Mouse (Mus musculus) lung, embryonic 14.5 days (tissue): Measurements from ENCODE around the gene Foxp1. TPM values are rescaled to one million over a fixed set of nuclear protein-coding genes. Genes with fewer than 3 reads are reported as not detected.

Experiments
- ATAC-seq: fragments of 200-750 bp; cut with Nextera tagmentation; 2 replicates; pipeline ENCODE4 v1.8.0; 2017; ENCODE audit warnings: mild to moderate bottlenecking, moderate TSS enrichment, moderate library complexity; ENCODE audit not compliant: insufficient read depth
- DNase-seq: peaks from one replicate; pipeline ENCODE4 v3.0.0-alpha.2; 2015
- H3K27ac ChIP-seq: fragments of 300-500 bp; sonication (generic); 2 replicates; pipeline ENCODE4 v1.5.1; 2014; ENCODE audit warnings: low read depth, mild to moderate bottlenecking, moderate library complexity
- H3K27me3 ChIP-seq: fragments of 300-500 bp; sonication (generic); 2 replicates; pipeline ENCODE4 v1.6.1; 2014; ENCODE audit warnings: low read length, control low read depth; ENCODE audit not compliant: insufficient read depth
- H3K36me3 ChIP-seq: fragments of 300-500 bp; sonication (generic); 2 replicates; pipeline ENCODE4 v1.6.1; 2014; ENCODE audit warnings: control low read depth; ENCODE audit not compliant: insufficient read depth
- H3K4me1 ChIP-seq: fragments of 300-500 bp; sonication (generic); 2 replicates; pipeline ENCODE4 v1.6.1; 2014; ENCODE audit warnings: antibody characterized with exemption, control low read depth; ENCODE audit not compliant: insufficient read depth
- H3K4me2 ChIP-seq: fragments of 300-500 bp; sonication (generic); 2 replicates; pipeline ENCODE4 v1.6.1; 2014; ENCODE audit warnings: mild to moderate bottlenecking
- H3K4me3 ChIP-seq: fragments of 300-500 bp; sonication (generic); 2 replicates; pipeline ENCODE4 v1.5.1; 2014; ENCODE audit warnings: low read depth, low read length
- H3K9ac ChIP-seq: fragments of 300-500 bp; sonication (generic); 2 replicates; pipeline ENCODE4 v1.6.1; 2014
- H3K9me3 ChIP-seq: fragments of 300-500 bp; sonication (generic); 2 replicates; pipeline ENCODE4 v1.6.1; 2016; ENCODE audit warnings: low read depth, low read length, control low read depth
- CTCF ChIP-seq: IDR thresholded peaks from 2 replicates; pipeline ENCODE4 v1.5.1; 2016; ENCODE audit warnings: antibody characterized with exemption, low read depth
- WGBS: fragments of 180-500 bp; shearing (Covaris S2); extraction: QIAGEN DNeasy Blood & Tissue Kit; methylation state at CpG from one replicate; pipeline ENCODE4 v1.1.7; 2014; 5-methylcytosine and 5-hydroxymethylcytosine counted together
- polyA plus RNA-seq: library from polyadenylated mRNA; unstranded; fragments of >200 nt; fragmentation: Nextera tagmentation; extraction: Ambion mirVana; gene quantifications from 2 replicates; pipeline ENCODE4 v1.2.1, GENCODE M21; 2014

Gene Foxp1
- polyA plus RNA-seq, 1 experiment from 2014 or later = 111 TPM

DNA sequence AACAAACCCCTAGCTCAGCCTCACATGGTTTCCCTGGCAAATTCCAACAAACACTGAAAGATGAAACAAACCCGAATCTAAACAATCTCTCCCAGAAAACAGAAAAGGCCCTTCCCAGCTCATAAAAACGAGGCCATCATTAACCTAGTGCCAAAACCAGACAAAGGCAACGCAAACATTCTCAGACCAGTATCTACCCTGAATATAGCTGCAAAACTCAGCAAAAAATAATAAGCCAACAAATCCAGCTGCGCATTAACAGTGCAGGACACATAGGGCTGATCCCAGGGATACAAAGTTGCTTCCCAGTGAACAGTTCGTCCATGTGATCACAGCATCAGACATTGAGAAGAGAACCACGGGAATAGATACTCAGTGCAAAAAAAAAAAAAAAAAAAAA, 22.9 kb upstream of the Foxp1 start:
- no peaks in the 10 kb centered on the region for H3K4me1 ChIP-seq
- no peak overlapping the region for H3K4me3 ChIP-seq
- H3K36me3 ChIP-seq = no peaks in the 10 kb centered on the region
- peak; percentile 63 for ATAC-seq
- H3K9me3 ChIP-seq = no peaks in the 10 kb centered on the region
- no peak overlapping the region for H3K27ac ChIP-seq
- H3K9ac ChIP-seq = no peak overlapping the region
- H3K4me2 ChIP-seq = no peak overlapping the region
- no peaks in the 10 kb centered on the region for H3K27me3 ChIP-seq
- DNase-seq = peak; percentile 68
- WGBS = 50% methylated on average over 6 of the region's 6 CpGs
- no peak for TF ChIP-seq CTCF

DNA sequence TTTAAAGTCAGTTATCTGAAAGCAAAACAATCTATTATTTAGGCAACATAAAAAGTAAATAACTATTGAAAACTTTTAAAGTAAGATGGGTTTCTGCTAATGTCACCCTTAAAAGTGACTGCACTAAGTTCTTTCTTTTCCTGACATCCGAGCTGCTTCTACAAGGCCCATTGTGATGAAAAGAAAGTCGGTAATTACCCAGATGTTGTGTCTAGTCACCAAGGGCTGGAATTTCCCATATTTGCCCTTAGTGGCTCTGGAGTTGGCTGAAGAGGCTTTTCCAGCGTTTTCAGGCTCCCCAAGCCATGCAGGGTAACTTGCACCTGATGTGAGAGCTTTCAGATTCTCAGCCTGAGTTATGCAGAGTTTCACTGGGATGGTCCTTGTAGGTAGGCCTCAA, 18.6 kb upstream of the Foxp1 start:
- DNase-seq = peak; percentile 46
- Histone ChIP-seq H3K27ac (peak overlapping the region; percentile 63; the same call in 1 of the 2 replicates), H3K9ac (no peak overlapping the region), H3K4me2 (no peak overlapping the region), H3K36me3 (no peaks in the 10 kb centered on the region), H3K27me3 (no peaks in the 10 kb centered on the region), H3K9me3 (no peaks in the 10 kb centered on the region), H3K4me3 (no peak overlapping the region), H3K4me1 (peaks cover 11% of the 10 kb centered on the region; the same call in 1 of the 2 replicates)
- no peak for ATAC-seq
- TF ChIP-seq CTCF = no peak
- WGBS = 18% methylated on average over 3 of the region's 3 CpGs

GRCm38 (mm10) chr6:99540653-99541052, 18.1 kb upstream of the Foxp1 start:
- Histone ChIP-seq H3K9ac (no peak overlapping the region), H3K4me1 (peaks cover 11% of the 10 kb centered on the region; the same call in 1 of the 2 replicates), H3K4me2 (no peak overlapping the region), H3K27ac (peak overlapping the region; percentile 39), H3K4me3 (no peak overlapping the region), H3K9me3 (no peaks in the 10 kb centered on the region), H3K27me3 (no peaks in the 10 kb centered on the region), H3K36me3 (no peaks in the 10 kb centered on the region)
- WGBS = 39% methylated on average over 6 of the region's 6 CpGs
- ATAC-seq (no peak), DNase-seq (peak; percentile 62)
- TF ChIP-seq CTCF = no peak

DNA sequence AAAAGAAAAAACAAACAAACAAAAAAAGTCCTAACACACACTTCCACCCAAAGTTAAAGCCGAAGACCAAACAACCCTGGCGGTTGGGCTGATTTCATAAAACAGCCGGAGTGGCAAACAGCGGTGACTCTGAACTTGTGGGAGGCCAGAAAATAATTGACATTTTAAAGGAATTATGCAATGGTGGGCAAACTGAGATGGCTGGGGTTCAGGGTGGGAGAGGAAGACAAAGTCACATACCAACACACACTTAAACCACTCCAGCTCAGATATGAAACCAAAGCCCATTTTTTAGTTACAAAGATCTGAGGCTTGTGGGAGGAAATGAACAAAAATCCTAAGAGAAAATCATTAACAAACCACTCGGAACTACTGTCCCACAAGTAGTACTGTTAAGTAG, 17.6 kb upstream of the Foxp1 start:
- Histone ChIP-seq H3K4me2 (no peak overlapping the region), H3K4me3 (no peak overlapping the region), H3K27me3 (no peaks in the 10 kb centered on the region), H3K27ac (peak overlapping the region; percentile 39), H3K9me3 (no peaks in the 10 kb centered on the region), H3K36me3 (no peaks in the 10 kb centered on the region), H3K4me1 (peaks cover 11% of the 10 kb centered on the region; the same call in 1 of the 2 replicates), H3K9ac (no peak overlapping the region)
- DNase-seq (peak; percentile 59), ATAC-seq (no peak)
- no peak for TF ChIP-seq CTCF
- whole genome bisulfite sequencing = 43% methylated on average over 5 of the region's 5 CpGs

DNA sequence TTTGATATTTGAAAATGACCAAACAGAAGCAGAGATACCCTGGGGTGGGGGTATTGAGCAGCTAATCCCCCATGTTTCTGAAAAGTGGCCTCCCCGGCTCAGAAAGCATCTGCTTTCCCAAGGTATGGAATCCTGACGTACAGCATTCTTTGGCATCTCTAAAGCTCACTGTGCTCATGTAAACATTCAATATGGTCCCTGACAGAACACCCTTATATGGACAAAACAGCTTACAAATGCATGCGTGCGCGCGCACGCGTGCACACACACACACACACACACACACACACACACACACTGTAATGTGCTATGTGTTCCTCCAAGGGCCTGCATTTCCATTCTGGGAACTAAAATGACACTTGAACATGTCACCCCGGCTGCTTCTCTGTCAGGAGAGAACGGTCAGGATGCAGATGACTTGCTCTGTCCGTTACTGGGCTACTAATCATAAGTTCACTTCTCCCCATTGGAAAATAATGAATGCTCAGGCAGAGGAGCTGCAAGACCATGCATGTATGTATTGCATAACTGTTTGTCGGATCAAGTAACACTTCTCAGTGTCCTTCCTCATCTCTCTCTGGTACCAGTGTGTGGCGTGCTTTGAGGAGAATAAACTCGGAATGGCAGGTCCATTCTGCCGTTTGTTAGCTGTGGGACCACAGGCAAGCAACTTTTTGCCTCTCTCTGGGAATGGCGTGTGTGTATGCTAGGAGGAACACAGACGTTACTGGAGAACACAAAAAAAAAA, 15.8 kb upstream of the Foxp1 start:
- peak; percentile 58 for DNase-seq
- peak; percentile 60 for ATAC-seq
- no peak; the same call in 1 of the 2 replicates for TF ChIP-seq CTCF
- Histone ChIP-seq H3K9ac (no peak overlapping the region), H3K36me3 (no peaks in the 10 kb centered on the region), H3K9me3 (no peaks in the 10 kb centered on the region), H3K27me3 (no peaks in the 10 kb centered on the region), H3K27ac (peak overlapping the region; percentile 39), H3K4me2 (0 out of 2 replicates have a peak overlapping the region, but pooled peaks have one; percentile 2), H3K4me3 (no peak overlapping the region), H3K4me1 (peaks cover 11% of the 10 kb centered on the region; the same call in 1 of the 2 replicates)
- WGBS = 46% methylated on average over 17 of the region's 17 CpGs

- no peak overlapping the region for H3K27ac ChIP-seq
- ATAC-seq = no peak
- TF ChIP-seq CTCF = no peak
- H3K4me3 ChIP-seq = no peak overlapping the region
- 58% methylated on average over 5 of the region's 5 CpGs for WGBS
- 0 out of 2 replicates have a peak, but pooled peaks cover 5% of the 10 kb centered on the region for H3K4me1 ChIP-seq
- DNase-seq = no peak
- no peak overlapping the region for H3K4me2 ChIP-seq
- H3K27me3 ChIP-seq = no peaks in the 10 kb centered on the region
- H3K36me3 ChIP-seq = no peaks in the 10 kb centered on the region
- no peak overlapping the region for H3K9ac ChIP-seq
- no peaks in the 10 kb centered on the region for H3K9me3 ChIP-seq
These were observed 11.8 kb upstream of the Foxp1 start for GRCm38 (mm10) chr6:99534211-99534745.

- TF ChIP-seq CTCF = no peak
- Histone ChIP-seq H3K27me3 (no peaks in the 10 kb centered on the region), H3K4me3 (no peak overlapping the region), H3K36me3 (no peaks in the 10 kb centered on the region), H3K4me2 (no peak overlapping the region), H3K9me3 (peaks cover 4% of the 10 kb centered on the region; the same call in 1 of the 2 replicates), H3K27ac (no peak overlapping the region), H3K4me1 (no peaks in the 10 kb centered on the region), H3K9ac (no peak overlapping the region)
- DNase-seq = no peak
- 69% methylated on average over 4 of the region's 4 CpGs for WGBS
- ATAC-seq = no peak
These were observed 9.9 kb upstream of the Foxp1 start for GRCm38 (mm10) chr6:99532458-99532857.
